Mouse (Mus musculus) 3134 (cell line): ENCODE measurements at regions not wholly inside any gene's neighbourhood (a gene's known extent, or its start where the extent isn't known, plus 50 kb on each side); places are given as distances from the start of the nearest gene placed in this dataset.

Experiments used
- DNase-seq: peaks from one replicate; pipeline ENCODE4 v3.0.0-alpha.2; 2011; ENCODE audit warnings: low spot score; ENCODE audit not compliant: insufficient read length; ENCODE audit errors: extremely low read depth

DNA sequence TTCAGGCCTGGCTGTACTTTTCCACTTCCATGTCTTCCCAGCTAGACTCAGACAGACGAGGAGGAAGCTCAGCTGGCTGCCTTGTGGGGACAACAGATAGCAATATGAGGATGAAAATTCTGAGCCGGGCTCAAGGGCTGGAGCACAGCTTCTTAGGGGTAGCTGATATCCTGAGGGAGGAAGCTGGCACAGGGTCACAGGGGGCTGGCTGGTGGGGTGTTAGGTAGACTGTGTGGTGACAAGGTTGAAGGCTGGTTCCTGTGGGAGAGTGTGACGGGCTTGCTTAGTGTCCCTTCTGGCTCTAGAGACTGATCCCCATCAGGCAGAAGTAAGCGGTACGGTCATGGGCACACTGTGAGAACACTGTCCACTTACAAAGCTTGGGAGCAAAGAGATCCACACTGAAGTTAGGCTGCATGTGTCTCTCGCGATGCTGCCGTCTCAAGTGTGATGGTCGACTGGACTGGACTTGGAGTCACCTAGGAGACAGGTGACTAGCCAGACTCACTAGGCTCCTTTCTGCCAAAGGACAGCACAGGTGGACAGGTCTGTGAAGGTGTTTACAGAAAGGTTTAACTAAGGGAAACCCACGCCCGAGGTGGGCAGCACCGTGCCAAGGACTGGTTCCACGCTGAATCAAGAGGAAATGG lies 111.1 kb upstream of the S1pr3 start:
- DNase-seq, result no peak

DNA sequence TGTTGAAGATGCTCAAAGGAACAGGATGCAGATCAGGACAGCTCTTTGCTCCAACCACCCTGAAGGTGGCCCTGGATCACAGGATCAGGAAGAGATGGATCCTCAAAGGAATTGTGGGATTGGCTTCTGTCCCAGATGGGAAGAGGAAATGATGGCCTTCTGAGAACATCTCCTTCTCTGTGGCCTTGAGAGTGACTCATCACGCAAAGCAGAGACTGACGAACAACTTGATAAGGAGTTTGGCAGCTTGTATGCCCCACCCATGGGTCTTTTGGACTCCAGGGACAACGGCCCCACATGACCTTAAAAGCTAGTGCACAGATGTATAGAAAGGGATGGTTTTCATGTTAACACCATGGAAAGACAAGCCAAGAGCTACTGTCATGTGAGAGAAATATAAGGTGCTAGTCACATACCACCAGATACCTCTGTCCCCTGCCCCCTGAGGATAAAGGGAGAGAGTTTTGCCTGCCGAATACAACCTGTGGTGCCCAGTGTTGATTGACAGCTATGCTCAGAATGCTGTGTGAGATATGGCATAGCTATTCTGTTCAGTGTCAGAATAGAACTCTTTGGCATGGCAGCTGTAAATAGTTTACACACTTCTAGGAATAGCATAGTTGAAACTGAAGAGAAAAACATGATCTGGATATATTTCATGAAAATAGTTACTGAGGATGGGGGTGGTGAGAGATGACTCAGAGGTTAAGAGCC lies 109.2 kb upstream of the S1pr3 start:
- no peak for DNase-seq

DNA sequence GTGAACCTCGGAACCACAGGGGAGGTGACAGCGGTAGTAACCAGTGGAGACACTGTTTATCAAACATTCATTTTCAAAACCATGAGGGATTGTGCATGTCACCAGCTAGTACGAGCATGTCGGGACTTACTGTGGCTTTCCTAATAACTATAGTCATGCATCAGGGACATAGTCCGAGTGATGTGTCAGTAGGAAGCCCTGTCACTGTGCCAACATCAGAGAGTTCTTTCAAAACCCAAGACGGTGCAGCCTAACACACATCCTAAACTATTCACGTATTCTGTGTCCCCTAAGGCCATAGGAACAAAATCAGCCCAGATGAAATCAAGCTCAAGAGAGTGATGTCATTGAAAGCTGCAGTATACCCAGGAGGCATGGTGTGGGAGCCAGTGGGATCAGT lies 107.0 kb upstream of the S1pr3 start:
- DNase-seq, result no peak

DNA sequence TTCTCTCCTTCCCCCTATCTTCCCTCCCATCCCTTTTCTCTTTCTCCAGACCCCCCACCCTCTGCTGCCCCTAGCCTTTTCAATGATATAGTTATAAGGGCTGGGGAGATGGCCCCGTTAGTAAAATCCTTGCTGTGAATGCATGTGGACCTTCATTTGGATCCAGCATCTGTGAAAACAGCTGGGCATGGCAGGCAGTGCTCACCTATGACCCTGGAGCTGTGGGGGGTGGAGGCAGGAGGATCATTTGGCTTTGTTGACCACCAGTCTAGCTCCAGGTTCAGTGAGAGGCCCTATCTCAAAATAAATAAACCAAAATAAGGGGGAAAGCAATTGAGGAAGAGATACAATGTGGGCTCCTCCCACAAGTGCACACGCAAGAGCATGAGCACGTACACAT lies 105.3 kb upstream of the S1pr3 start:
- DNase-seq, result no peak

DNA sequence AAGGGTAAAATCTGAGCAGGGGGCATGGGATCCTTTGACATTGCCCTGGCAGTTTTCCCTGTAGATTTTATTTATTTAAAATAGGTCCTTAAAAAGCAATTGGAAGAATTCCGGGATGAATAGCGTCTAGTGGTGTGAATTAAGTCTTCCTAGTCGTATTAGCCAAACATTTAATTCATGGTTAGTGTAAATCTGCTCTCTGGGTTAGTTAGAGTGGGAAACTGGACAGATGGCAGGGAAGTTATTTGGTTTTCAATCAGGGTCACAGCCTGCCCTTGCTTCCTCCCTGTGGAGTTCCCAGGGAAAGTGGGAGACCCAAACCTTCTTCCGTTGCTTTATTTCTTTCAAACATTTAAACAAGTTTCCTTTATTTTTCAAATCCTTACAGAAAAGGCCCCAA lies 103.8 kb upstream of the S1pr3 start:
- no peak for DNase-seq

DNA sequence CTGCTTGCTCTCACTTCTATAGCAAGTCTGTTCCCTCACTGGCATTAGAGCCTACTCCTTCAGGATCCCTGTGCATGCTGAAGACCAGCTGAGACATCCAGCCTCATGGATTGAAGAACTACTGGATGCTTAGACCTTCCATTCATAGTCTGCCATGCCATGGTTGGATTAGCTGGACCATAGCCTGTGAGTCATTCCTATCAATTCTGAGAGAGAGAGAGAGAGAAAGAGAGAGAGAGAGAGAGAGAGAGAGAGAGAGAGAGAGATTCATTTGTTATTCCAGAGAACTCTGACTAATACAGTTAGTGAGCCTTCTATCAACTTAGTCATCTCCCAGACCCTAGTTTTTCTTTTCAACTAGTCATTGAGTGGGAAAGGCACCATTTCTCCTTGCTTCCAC lies 99.0 kb upstream of the S1pr3 start:
- DNase-seq, result no peak

DNA sequence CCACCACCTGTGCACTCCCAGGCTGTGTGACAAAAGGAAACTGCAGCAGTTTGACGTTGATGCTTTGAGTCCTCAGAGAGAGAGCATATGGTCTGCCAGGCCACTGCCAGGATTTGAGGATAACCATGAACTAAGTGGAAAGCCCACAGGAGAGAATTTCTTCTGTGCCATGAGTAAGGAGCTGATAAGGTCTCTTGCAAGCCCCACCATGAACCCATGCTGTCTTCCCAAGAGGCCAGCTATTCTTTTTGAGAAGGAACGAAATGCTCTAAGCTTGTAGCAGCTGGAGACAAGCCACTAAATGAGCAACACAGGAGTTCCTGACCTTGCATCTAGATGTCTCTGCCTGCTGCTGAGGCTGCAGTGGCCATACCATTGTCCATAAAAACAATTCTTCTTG lies 98.4 kb upstream of the S1pr3 start:
- no peak for DNase-seq

DNA sequence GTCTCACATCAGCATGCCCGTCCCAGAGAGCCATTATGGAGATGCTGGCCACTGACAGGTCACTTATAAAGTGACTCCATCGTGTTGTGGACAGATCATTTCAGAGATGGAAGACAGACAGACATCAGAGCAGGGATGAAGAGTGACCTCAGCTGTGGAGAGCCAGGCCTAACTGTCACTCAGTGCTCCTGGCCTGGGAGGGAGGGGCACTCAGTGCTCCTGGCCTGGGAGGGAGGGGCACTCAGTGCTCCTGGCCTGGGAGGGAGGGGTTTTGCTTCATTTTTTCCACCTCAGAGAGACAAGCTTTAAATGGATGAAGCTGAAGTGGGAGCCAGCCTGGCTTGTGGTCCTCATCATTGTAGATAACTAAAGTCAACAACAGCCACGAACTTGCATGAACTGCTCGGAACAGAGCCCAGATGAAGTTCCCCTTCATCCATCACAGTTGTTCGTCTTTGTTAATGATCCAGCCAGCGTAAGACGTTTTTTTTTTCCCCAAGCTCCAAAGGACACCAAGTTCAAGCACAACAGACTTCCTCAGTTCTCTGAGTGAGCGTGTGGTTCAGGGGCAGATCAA lies 96.7 kb upstream of the S1pr3 start:
- no peak for DNase-seq

DNA sequence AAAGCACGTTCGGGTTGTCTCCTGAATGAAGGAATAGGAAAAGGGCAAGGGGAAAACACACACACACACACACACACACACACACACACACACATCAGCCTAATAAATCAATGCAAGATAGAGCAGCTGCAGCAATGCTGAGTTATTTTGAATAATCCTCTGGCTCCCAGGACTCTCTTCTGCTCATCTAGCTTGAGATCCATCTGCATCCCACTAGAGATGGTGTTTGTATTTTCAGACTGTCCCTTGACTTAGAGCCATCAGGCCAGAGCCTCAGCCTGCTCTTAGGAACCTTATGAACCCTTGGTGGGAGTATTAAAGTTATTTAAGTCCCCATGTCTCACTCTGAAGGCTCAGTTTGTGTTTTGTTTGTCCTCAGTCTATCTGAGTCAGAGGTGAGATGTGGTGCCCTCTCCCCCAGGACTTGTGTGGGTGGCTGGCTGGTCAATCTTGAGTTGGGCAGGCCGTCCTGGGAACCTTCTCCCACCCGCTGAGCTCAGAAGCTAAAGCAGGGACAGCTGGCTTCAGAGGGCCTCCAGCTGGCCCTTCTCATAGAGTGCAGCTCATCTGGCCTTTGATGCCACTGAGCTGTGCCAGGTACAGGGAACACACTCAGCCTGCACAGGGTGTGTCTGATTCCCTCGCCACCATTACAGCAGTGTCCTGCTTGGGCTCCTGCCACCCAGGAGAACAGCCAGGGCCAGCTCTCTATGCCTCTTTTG lies 95.1 kb upstream of the S1pr3 start:
- DNase-seq, result no peak

DNA sequence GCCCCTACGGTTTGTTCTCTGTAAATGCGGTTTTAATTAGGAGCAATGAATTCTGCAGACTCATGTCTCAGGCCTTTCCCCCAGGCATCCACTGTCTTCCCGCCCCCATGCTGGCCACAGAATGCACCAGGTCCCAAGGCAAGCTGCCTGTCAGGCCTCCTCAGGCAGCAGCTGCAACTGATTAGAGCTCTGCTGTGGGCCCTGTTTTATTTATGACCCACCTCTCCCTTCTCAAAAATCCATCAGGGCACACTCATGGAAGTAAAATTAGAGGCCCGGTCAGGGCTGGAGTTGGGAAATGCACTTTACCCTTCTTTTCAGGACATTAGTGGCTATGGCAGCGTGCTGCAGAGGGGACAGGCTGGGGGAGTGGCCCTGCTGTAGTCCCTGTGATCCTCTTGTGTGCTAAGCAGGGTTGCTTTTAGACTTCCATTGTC lies 93.9 kb upstream of the S1pr3 start:
- peak; percentile 16 for DNase-seq

DNA sequence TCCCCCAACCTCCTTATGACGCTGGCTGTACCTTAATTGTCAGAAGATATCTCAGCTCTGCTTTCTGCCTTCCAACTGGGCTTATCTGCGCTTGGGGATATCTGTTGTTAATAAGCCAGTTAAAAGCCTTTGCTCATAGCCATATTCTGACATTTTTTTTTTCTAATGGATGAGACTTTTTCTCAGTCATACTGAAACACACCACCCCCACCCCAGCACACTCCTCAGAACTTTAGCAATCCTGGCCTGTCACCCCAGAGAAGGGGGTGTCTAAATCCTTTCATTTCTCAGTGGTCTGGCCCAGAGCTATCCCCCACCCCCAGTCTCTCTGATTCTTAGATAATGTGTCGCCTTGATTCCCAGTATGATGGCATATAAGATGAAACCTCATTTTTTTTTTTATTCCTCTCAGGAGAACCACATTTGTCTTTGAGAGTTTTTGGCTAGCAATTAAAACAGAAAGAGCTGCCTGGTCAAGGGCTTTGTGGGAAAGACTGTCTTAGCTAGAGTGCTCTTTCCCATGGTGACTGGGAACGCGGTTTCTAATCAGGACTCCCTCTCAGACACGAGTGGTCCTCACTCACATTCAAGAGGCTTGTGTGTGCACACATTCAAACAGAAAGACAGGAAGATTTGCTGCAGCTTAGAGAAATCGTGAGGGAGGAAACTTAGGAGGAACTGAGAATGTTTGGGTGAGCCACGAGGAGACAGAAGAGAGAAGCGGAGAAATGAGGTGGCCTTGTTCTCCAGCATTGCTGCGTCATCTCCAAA lies 93.2 kb upstream of the S1pr3 start:
- no peak for DNase-seq

DNA sequence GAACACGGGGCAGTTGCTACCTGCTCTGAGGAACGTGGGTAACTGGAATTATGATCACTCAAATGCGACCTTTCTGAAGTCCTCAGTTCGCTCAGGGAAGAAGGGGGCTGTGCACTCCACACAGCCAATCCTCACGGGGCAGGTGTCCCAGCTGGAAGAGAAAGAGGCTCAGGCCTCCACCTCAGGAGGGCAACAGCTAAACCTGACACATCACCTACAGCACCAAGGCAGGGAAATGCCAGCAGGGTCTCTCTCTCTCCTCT lies 92.7 kb upstream of the S1pr3 start:
- no peak for DNase-seq

DNA sequence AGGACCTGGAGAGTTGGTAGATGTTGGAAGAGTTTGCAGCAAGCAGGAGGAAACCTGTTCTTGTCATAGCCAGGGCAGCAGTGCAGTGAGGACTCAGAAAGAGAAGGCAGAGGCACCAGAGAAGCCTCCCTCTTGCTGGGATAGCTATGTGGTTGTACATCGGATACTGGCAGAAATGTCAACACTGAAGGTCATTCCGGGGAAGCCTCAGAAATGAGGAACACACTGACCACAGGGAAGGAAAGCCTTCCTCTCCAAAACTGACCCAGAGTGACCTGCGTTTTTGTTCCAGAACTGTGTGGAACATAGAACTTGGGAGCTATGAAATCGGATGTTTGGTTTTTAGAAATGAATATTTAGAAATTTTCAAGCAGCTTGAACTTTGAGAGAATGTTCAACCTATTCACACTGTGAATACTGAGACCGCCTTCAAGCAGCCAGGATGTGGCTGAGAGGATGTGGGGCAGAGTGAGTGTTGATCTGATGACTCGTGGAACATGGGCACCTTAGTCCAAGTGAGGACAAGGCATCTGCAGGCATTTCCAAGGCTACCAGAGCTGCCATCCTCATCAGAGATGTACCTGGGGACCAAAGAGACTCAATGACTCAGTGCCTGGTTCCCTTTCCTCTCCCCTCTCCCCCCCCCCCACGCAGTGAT lies 85.3 kb upstream of the S1pr3 start:
- no peak for DNase-seq

DNA sequence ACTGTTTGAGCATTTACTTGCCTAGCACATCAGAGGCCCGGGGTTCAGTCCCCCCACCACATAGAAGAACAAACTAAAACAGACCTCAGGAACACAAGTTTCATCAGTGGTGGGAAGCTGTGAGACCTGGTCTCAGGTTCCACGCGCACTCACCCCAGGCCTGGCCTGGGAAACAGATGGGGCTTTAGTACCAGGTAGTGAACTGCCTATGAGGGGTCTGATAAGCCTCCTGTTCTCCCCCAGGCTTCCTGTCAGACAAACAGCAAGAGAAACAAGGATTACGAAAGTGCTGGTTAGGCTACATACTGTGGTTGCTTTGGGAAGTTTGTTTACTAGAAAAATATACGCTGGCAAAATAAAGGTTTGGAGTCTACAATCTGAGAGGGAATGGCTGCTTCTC lies 83.7 kb upstream of the S1pr3 start:
- no peak for DNase-seq

DNA sequence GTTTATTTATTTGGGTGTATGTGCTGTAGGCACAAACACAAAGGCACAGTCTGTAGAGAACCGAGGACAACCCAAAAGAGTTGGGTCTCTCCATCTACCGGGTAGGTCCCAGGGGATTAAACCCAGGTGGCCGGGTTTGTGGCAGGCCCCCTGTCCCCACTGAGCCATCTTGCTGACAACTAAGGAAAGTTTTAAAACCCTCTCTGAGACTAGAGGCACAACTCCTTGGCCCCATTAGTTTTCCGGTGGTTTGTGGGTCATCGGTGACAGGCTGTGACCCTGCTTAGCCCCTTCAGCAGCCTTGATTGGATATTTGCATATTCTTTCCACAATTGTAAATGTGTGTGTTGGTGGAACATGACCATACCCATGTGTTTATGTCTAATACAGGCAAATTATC lies 83.1 kb upstream of the S1pr3 start:
- DNase-seq, result no peak

DNA sequence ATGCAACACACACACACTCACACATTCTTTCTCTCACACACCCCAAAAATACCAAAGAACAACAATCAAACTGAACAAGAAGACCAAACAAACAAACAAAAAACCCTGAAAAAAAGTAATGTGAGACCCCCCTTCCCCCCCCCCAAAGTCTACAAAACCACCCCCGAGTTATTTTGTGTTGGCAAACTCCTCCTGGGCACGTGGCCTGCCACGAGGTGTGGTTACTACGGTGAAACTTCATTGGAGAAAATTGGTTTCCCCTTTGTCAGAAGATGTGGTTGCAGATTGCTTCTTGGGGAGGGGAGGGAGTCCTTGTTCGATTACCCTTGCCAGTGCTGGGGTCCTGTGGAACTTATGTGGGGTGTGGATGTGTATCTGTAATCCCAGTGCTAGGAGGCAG lies 82.3 kb upstream of the S1pr3 start:
- no peak for DNase-seq

DNA sequence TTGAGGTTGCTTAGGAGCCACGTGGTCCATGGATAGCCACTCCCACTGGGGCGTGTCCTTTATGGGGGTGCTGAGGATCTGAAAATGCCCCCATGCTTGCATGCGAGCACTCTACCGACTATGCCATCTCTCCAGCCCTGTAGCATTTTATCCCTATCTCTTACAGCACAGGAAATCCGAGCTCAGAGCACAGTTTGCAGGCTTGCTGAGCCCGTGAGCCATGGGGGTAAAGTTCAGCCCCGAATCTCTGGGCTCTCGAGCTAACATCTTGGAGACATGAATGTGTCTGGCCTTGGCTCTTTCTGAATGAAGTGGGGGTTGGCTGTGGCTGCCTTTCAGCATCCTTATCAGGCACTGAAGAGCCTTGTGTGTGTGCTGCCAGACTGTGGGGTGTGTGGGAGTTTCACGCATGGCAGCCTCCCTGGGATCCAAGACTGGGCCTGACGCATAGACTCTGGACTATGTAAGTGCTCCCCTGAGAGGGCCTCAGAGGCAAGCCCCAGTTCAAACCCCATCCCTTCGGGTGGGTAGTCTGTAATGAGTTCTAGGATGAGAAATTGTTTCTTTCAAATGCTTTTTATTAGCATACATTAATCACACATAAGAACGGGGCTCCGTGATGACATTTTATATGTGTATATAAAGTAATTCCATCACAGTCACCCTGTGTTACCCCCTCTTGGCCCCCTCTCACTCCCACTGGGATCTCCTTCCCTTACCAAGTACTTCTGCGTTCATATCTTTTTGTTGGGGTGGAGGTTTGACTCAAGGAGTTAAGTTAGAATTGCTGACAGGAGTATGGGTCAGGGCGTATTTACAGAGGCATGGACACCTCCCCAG lies 80.1 kb upstream of the S1pr3 start:
- no peak for DNase-seq

DNA sequence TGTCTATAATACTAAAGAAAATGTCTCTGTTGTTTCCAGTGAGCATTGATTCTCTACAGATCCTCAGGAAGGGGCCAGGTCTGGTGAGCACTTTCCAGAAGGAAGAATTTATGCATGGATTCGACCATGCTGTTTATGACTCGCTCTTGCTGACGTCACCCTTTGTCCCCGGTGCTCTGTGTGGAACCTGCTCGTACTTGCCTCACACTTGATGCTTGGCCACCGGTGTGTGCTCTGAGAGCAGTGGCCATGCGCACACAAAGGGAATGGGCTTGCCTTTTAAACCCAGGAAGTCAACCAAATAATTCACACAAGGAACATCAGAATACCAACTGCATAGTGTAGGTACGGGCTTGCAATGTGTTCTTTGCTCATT lies 79.5 kb upstream of the S1pr3 start:
- no peak for DNase-seq

DNA sequence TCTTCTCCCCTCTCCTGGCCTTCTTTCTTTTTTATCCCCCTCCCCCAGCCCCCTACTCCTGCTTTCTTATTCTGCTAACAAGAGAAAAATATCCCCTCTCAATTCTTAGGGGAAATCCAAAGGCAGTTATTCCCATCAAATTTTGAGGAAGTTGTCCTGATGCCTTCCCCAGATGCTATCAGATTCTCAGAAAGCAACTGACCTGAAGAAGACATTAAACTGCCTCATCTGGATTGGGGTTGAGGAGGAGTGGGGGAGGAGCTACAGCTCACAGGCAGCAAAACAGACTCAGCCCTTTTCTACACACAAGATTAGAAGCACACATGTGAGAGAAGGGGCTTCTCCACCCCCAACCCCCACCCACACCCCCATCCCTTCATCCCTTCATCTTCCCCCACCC lies 78.7 kb upstream of the S1pr3 start:
- DNase-seq, result no peak

DNA sequence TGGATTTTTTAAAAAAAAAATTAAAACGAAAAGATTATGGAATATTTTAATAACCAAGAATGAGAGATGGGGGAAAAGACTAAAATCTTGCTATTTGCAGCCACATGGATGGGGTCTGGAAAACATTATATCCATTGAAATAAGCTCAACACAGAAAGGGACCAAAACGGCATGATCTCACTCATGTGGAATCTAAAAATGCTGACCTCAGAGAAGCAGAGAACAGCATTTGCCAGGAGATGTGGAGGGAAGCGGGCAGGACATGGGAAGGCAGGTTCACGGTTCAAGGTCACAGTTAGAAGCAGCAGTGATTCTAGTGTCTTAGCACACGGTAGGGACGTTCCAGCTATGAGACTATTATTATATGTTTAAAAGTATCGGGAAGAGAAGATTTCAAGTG lies 76.2 kb upstream of the S1pr3 start:
- DNase-seq, result no peak
